Mouse (Mus musculus) spleen, embryonic (tissue): Measurements from ENCODE around the gene Pin1.
"Not testable (repeated sequence)": the region's sequence is repeated elsewhere in the genome, so short reads cannot be mapped to it uniquely, and the experiment has no call there.

Source experiments
- CTCF ChIA-PET: fragments of 350-600 bp; sonication (Branson Sonifier 250); formaldehyde crosslinking; loops from one replicate; lab custom pipeline; 2022; lab: Charles Lee

Gene Pin1

DNA sequence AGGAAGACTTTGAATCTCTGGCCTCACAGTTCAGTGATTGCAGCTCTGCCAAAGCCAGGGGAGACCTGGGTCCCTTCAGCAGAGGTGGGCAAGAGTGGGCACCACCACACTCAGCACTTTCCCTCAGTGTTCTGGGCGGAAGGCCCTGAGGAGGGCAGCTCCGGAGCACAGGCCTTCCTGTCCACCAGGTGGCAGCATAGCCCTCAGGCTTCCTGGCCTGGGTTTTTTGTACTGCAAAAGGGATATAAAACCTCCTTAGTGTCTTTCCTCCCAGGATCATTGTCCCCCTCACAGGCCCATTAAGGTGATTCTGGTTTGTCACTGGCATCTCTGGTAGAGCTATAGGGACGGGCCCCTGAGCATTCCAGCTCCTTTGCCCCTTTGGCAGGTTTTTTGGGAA is 10.4 kb downstream of the Pin1 start:
- CTCF ChIA-PET, result interaction anchor here (0.7 to 1.5 kb wide), 2 partner anchors 95 to 168 kb away, joined by 3 to 6 read pairs; no protein-coding TSS in a partner anchor

DNA sequence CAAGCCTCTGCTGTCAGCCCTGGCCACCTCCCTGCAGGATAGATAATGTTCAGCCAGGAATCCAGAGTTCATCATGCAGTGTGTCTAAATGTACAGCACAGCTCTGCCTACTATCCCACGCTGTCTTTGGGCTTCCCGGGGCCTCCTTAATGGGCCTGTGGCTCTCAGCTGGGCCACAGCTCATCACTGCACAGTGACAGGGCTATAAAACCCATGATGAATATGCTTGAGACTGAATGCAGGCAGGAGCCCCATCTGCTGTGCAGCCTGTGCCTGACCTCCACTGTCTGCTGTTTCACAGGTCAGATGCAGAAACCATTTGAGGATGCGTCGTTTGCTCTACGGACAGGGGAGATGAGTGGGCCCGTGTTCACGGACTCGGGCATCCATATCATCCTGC is 11.0 kb downstream of the Pin1 start:
- CTCF ChIA-PET, result interaction anchor here (0.7 to 1.5 kb wide), 2 partner anchors 94 to 168 kb away, joined by 3 to 6 read pairs; no protein-coding TSS in a partner anchor

- CTCF ChIA-PET, result interaction anchor here (0.6 kb wide), 1 partner anchor 63 kb away, joined by 3 read pairs; no protein-coding TSS in a partner anchor
Measured at GRCm38 (mm10) chr9:20663956-20664355, 12.1 kb downstream of the Pin1 start.

DNA sequence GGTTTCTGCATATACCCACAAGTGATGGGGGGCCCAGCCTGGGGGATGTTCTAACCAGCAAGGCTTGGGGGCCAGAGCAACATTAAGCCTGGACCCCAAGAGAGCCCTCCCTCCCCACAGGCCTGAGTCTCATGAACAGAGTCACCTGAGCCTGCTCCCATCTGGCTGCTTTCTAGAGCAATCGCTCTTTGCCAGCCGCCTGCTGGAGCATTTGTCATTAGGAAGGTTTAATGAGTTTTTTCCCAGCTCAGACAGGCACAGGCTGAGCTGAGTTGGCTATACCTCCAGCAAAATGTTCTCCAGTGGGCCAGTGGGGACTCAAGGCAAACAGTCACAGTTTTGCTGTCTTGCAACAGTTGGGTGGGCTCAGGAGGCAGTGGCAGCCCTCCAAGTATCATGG is 12.5 kb downstream of the Pin1 start:
- CTCF ChIA-PET, result interaction anchor here (0.6 kb wide), 1 partner anchor 62 kb away, joined by 3 read pairs; no protein-coding TSS in a partner anchor

GRCm38 (mm10) chr9:20664982-20665637 is 13.2 kb downstream of the Pin1 start:
- CTCF ChIA-PET, result no interaction called here

- CTCF ChIA-PET, result no interaction called here
Measured at GRCm38 (mm10) chr9:20665925-20666324, 14.0 kb downstream of the Pin1 start.

DNA sequence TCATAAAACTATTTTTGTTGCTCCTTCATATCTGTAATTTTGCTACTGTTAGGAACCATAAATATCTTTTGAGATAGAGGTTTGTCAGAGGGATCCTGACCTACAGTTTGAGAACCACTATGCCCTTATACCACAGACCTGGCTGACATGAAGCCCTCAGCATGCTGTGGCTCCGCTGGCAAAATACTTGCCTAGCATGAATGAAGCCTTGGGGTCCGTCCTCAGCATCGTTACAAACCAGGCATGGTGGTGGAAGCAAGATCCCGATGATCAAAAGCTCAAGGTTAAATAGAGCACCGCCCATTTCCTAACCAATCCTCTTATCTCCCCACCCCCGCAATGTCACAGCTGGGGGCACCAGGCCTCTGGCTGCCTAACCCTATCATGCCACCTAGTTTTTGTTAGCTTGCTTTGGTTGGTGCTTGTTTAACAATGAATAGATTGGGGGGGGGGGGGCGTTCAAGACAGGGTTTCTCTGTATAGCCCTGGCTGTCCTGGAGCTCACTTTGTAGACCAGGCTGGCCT is 14.7 kb downstream of the Pin1 start:
- CTCF ChIA-PET, result interaction anchor here (0.5 to 0.6 kb wide), 2 partner anchors 37 to 38 kb away, joined by 3 to 4 read pairs; no protein-coding TSS in a partner anchor

DNA sequence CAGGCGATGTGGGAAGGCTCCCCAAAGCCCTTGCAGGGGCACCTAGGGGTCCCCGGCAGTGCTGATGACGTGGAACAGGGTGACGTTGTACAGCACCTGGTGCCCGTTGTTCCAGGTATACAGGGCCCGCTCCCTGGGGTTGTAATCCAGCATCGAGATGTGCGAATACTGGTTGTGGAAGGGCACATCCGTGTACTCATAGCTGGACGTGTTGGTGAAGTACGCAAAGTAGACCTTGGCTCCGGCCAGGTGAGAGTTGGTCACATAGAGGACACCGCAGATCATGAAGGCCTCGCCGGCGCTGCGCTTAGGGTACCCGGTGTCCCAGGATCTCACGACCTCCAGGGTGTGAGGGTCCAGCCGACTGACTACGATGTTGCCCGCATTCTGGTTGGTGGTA is 16.2 kb downstream of the Pin1 start:
- CTCF ChIA-PET, result no interaction called here

GRCm38 (mm10) chr9:20672047-20672446 is 20.2 kb downstream of the Pin1 start:
- CTCF ChIA-PET, result no interaction called here

GRCm38 (mm10) chr9:20677892-20678291 is 26.0 kb downstream of the Pin1 start:
- CTCF ChIA-PET, result no interaction called here

GRCm38 (mm10) chr9:20680378-20680958 is 28.6 kb downstream of the Pin1 start:
- CTCF ChIA-PET, result no interaction called here

DNA sequence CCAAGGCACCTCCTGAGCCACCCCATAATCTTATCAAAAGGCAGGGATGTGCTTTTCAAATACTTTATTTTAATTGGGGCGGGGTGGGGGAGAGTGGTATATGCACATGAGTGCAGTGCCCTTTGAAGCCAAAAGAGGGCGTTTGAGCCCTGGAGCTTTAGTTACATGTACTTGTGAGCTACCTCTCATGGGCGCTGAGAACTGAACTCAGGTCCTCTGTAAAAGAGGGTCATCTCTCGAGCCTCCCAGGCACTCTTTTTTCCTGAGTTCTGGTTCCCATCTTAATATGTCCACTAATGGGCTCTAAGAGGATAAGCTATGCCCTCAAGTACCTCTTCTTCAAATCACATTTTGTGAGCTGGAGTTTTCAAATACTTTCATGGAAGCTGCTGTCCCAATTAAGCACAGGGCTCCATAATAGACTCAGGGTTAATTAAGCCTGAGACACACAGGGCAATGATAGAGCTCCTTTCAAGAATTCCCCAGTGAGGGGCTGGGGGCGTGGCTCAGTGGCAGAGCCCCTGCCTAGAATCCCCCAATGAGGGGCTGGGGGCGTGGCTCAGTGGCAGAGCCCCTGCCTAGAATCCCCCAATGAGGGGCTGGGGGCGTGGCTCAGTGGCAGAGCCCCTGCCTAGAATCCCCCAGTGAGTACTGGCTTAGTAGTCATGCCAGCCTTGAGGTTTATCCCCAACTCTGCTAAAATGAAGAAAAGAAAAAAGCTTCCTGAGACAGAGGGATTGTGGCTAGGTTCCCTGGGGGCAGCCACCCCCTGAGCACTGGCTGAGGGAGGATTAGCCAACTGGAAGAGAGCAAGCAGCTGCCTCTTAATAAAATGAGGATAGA is 29.9 kb downstream of the Pin1 start:
- CTCF ChIA-PET, result interaction anchor here (0.7 kb wide), 1 partner anchor 32 kb away, joined by 3 read pairs; no protein-coding TSS in a partner anchor

GRCm38 (mm10) chr9:20682389-20682722 is 30.5 kb downstream of the Pin1 start:
- CTCF ChIA-PET, result no interaction called here

DNA sequence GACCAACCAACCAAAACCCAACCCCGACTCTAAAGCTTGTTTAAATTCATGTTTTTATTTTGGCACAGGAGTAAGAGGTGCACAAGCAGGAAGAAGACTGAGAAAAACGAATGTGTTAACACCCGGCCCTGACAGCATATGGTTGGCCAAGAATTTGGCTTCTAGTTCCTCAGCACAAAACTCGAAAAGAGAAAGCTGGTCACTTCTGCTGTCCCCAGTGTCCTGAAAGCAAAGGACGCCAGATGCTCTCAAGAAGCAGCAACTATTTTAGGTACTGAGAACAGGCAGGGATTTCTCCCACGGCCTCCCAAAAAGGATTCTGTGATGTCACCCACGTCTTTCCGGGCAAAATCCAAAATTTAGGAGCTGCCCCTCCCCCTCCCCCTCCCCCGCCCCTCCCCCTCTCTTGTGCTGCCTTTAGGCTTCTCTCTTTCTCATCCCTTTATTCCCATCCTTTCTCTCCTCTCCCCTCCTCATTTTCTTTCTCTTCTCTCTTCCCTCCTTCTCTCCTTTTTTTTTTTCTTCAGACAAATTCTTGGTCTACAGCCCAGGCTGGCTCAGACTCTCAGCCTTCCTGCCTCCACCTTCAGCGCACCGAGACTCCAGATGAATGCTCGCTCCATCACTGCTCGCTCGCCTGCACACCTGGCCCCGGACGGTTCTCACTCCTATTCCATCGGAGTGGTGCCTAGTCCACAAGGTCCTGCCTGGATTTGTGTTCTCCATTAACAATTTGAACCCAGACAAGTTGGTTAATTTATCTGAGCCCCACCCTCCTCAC is 33.4 kb downstream of the Pin1 start:
- CTCF ChIA-PET, result no interaction called here

GRCm38 (mm10) chr9:20689403-20689802 is 37.5 kb downstream of the Pin1 start:
- CTCF ChIA-PET, result no interaction called here

DNA sequence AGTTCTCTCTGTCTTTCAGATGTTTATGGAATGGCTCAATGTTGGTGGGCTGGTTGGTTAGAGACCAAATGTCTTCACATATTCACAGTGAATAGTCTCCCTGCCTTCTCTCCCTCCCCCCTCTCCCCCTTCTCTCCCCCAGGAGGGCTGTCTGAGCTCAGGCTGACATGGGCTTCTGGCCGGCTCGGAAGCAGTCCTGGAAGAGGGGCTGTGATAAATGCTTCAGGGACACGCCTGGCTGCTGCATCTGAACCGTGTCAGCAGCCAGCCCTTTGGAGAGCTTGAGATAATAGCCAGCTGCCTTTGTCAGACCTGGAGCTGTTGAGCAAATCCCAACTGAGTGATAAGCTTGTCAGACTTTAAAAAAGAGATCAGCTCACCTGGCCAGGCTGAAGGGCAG is 38.0 kb downstream of the Pin1 start:
- CTCF ChIA-PET, result no interaction called here

- CTCF ChIA-PET, result not testable (repeated sequence)
Measured at GRCm38 (mm10) chr9:20690449-20690848, 38.6 kb downstream of the Pin1 start.

DNA sequence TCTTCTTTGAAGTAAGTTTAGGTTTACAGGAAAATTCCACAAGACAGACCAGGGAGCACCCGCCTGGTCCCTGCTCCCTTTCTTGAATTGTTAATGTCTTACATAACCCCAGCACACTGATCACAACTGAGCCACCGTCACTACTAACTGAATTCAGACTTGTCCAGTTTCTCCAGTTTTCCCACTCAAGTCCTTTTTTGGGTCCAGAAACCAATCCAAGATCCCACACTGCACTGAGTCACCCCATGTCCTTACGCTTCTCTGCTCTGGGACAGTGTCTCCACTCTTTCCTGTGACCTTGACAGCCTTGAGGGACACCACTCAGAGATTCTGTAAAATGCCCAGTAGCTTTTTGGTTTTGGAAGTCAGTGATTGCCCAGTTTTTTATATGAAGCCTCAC is 41.0 kb downstream of the Pin1 start:
- CTCF ChIA-PET, result no interaction called here

DNA sequence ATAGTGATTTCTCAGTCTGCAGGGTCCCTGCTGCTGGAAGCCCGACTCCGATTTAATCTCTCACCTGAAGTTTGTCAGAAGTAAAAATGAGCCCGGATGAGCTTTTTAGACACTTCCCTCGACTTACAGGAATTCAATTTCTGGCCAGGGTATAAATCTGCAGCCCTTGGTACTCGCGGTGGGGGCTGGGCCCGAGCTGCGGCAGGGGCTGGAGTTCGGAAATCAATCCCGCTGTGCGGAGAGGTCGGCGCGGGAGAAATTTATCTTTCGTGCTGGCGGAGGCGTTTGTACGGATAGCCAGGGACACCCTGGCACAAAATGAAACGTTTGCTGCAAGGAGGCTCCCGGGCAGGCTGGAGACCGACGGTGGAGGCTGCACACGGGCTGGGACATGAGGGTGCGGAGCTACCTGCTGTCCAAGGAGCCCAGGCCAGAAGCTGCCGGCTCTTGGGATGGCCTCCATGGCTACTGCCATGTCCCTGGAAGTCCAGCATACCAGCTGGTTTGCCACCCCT is 42.9 kb downstream of the Pin1 start:
- CTCF ChIA-PET, result no interaction called here

GRCm38 (mm10) chr9:20696107-20696712 is 44.3 kb downstream of the Pin1 start:
- CTCF ChIA-PET, result no interaction called here

DNA sequence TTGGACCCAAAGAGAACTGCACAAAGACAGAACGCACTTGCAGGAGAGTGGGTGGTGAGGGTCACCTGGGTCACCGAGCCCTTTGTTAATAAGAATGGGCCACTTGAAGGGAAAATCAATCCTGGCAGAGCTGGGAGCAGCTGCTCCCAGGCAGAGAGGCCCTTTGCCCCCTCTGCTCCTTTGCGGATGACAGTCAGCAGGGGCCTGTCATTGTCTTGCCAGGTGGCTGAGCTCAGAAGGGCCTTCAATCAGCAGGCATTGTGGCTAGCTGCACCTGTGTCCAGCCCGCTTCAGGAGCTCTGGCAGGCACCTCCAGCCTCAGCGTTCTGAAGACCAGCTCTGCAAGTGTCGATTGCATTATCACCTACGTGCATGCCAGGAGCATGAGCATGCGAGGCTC is 45.6 kb downstream of the Pin1 start:
- CTCF ChIA-PET, result no interaction called here
